Mouse (Mus musculus) hematopoietic stem cell, adult 5-6 weeks (primary cell): ENCODE results near the gene Camta2. TPM values are rescaled to one million over a fixed set of nuclear protein-coding genes. Genes with fewer than 3 reads are reported as not detected.

Source experiments
- total RNA-seq: library from RNA; stranded (forward); fragments of 172-1452, 232-1000 nt; gene quantifications from 2 replicates; pipeline ENCODE4 v1.2.3, GENCODE M21; 2017

Camta2 gene
- total RNA-seq, 1 experiment from 2014 or later, result 3.6 TPM

Other genes with a start within 250 kb of the Camta2 start
- 38.1 and 40.7 TPM in 2 replicates for gene Med11, start 236.2 kb downstream of the Camta2 start, total RNA-seq
- 0.35 TPM in 1 of 2 replicates, not detected in the other for gene Zmynd15, start 228.7 kb downstream of the Camta2 start, total RNA-seq
- gene Cxcl16, start 228.1 kb downstream of the Camta2 start, total RNA-seq, result 1.8 TPM in 1 of 2 replicates, not detected in the other
- gene Tm4sf5, start 182.9 kb downstream of the Camta2 start, total RNA-seq, result not detected in 2 replicates
- not detected in 2 replicates for gene Vmo1, start 173.5 kb downstream of the Camta2 start, total RNA-seq
- not detected in 2 replicates for gene Gltpd2, start 168.9 kb downstream of the Camta2 start, total RNA-seq
- 209 and 236 TPM in 2 replicates for gene Psmb6, start 162.7 kb downstream of the Camta2 start, total RNA-seq
- not detected in 2 replicates for gene Gm40193, start 155.2 kb downstream of the Camta2 start, total RNA-seq
- 5.5 and 14.4 TPM in 2 replicates for gene Pld2, start 148.0 kb downstream of the Camta2 start, total RNA-seq
- gene Mink1, start 125.2 kb downstream of the Camta2 start, total RNA-seq, result 26.4 and 30.8 TPM in 2 replicates
- gene 4930544D05Rik, start 72.3 kb downstream of the Camta2 start, total RNA-seq, result not detected in 2 replicates
- not detected in 2 replicates for gene Chrne, start 68.9 kb downstream of the Camta2 start, total RNA-seq
- 0.45 and 0.75 TPM in 2 replicates for gene Gp1ba, start 49.0 kb downstream of the Camta2 start, total RNA-seq
- 51.8 and 73.4 TPM in 2 replicates for gene Rnf167, start 40.9 kb downstream of the Camta2 start, total RNA-seq
- gene Slc25a11, start 40.6 kb downstream of the Camta2 start, total RNA-seq, result 42.9 and 52.5 TPM in 2 replicates
- 348 and 461 TPM in 2 replicates for gene Pfn1, start 33.5 kb downstream of the Camta2 start, total RNA-seq
- 8.4 and 10.6 TPM in 2 replicates for gene Eno3, start 30.9 kb downstream of the Camta2 start, total RNA-seq
- 41.1 and 114 TPM in 2 replicates for gene Spag7, start 18.7 kb downstream of the Camta2 start, total RNA-seq
- 0.25 TPM in 1 of 2 replicates, not detected in the other for gene Inca1, start 12.1 kb upstream of the Camta2 start, total RNA-seq
- 6.7 and 7.3 TPM in 2 replicates for gene Kif1c, start 12.4 kb upstream of the Camta2 start, total RNA-seq
- gene Zfp3, start 76.1 kb upstream of the Camta2 start, total RNA-seq, result 3.7 and 8.3 TPM in 2 replicates
- 0.25 and 0.69 TPM in 2 replicates for gene Scimp, start 124.5 kb upstream of the Camta2 start, total RNA-seq
- 67.7 and 75.9 TPM in 2 replicates for gene Rabep1, start 156.7 kb upstream of the Camta2 start, total RNA-seq